Mouse (Mus musculus) forebrain, embryonic 15.5 days (tissue): ENCODE measurements at regions not wholly inside any gene's neighbourhood (a gene's known extent, or its start where the extent isn't known, plus 50 kb on each side); places are given as distances from the start of the nearest gene placed in this dataset.

Source experiments
- ATAC-seq: fragments of 200-750 bp; cut with Nextera tagmentation; replicated peaks from 2 replicates; pipeline ENCODE4 v1.8.0; 2017; ENCODE audit warnings: mild to moderate bottlenecking, moderate TSS enrichment, moderate library complexity
- H3K27ac ChIP-seq: fragments of 300-500 bp; sonication (generic); replicated peaks from 2 replicates; pipeline ENCODE4 v1.5.1; 2015; ENCODE audit warnings: mild to moderate bottlenecking, inconsistent platforms
- H3K27me3 ChIP-seq: fragments of 300-500 bp; sonication (generic); 2 replicates; pipeline ENCODE4 v1.6.1; 2015; ENCODE audit warnings: inconsistent platforms
- H3K36me3 ChIP-seq: fragments of 300-500 bp; sonication (generic); 2 replicates; pipeline ENCODE4 v1.6.1; 2015; ENCODE audit warnings: mild to moderate bottlenecking, inconsistent platforms
- H3K4me1 ChIP-seq: fragments of 300-500 bp; sonication (generic); 2 replicates; pipeline ENCODE4 v1.6.1; 2015; ENCODE audit warnings: inconsistent platforms
- H3K4me2 ChIP-seq: fragments of 300-500 bp; sonication (generic); replicated peaks from 2 replicates; pipeline ENCODE4 v1.6.1; 2015; ENCODE audit warnings: mild to moderate bottlenecking, inconsistent platforms
- H3K4me3 ChIP-seq: fragments of 300-500 bp; sonication (generic); 2 replicates; pipeline ENCODE4 v1.5.1; 2015; ENCODE audit warnings: mild to moderate bottlenecking, inconsistent platforms
- H3K9ac ChIP-seq: fragments of 300-500 bp; sonication (generic); replicated peaks from 2 replicates; pipeline ENCODE4 v1.6.1; 2015; ENCODE audit warnings: mild to moderate bottlenecking, inconsistent platforms
- H3K9me3 ChIP-seq: fragments of 300-500 bp; sonication (generic); 2 replicates; pipeline ENCODE4 v1.6.1; 2016; ENCODE audit warnings: inconsistent platforms
- WGBS: fragments of 180-500 bp; shearing (Covaris S2); methylation state at CpG from one replicate; pipeline ENCODE4 v1.1.7; 2015; ENCODE audit warnings: mixed read lengths; 5-methylcytosine and 5-hydroxymethylcytosine counted together

GRCm38 (mm10) chr8:29274668-29275067 is 1827.2 kb downstream of the Poteg start:
- Histone ChIP-seq H3K9ac (no peak overlapping the region), H3K27me3 (no peaks in the 10 kb centered on the region), H3K36me3 (no peaks in the 10 kb centered on the region), H3K4me1 (no peaks in the 10 kb centered on the region), H3K27ac (no peak overlapping the region), H3K9me3 (no peaks in the 10 kb centered on the region), H3K4me2 (no peak overlapping the region), H3K4me3 (no peak overlapping the region)
- 18% methylated on average over 3 of the region's 3 CpGs for WGBS
- ATAC-seq: no peak

GRCm38 (mm10) chr8:29278711-29279110 is 1831.2 kb downstream of the Poteg start:
- H3K36me3 ChIP-seq: no peaks in the 10 kb centered on the region
- ATAC-seq: no peak
- no peaks in the 10 kb centered on the region for H3K27me3 ChIP-seq
- WGBS: 96% methylated on average over 2 of the region's 2 CpGs
- H3K27ac ChIP-seq: no peak overlapping the region
- no peak overlapping the region for H3K4me2 ChIP-seq
- no peak overlapping the region for H3K4me3 ChIP-seq
- H3K9me3 ChIP-seq: no peaks in the 10 kb centered on the region
- no peak overlapping the region for H3K9ac ChIP-seq
- no peaks in the 10 kb centered on the region for H3K4me1 ChIP-seq

- Histone ChIP-seq H3K4me3 (no peak overlapping the region), H3K4me1 (no peaks in the 10 kb centered on the region), H3K9ac (no peak overlapping the region), H3K36me3 (no peaks in the 10 kb centered on the region), H3K9me3 (no peaks in the 10 kb centered on the region), H3K4me2 (no peak overlapping the region), H3K27ac (no peak overlapping the region), H3K27me3 (no peaks in the 10 kb centered on the region)
- ATAC-seq: no peak
- WGBS: 69% methylated on average over 3 of the region's 3 CpGs
These were observed 1831.8 kb downstream of the Poteg start for GRCm38 (mm10) chr8:29279276-29279675.

- no peak overlapping the region for H3K27ac ChIP-seq
- H3K36me3 ChIP-seq: no peaks in the 10 kb centered on the region
- H3K4me2 ChIP-seq: no peak overlapping the region
- WGBS: 7% methylated on average over 6 of the region's 6 CpGs
- no peak overlapping the region for H3K9ac ChIP-seq
- no peaks in the 10 kb centered on the region for H3K4me1 ChIP-seq
- H3K9me3 ChIP-seq: no peaks in the 10 kb centered on the region
- H3K4me3 ChIP-seq: no peak overlapping the region
- ATAC-seq: peak; percentile 32; the same call in 1 of the 2 replicates
- no peaks in the 10 kb centered on the region for H3K27me3 ChIP-seq
These were observed 1842.9 kb downstream of the Poteg start for GRCm38 (mm10) chr8:29290386-29290785.
